Mouse (Mus musculus): ENCODE results near the gene Lrsam1. TPM values are rescaled to one million over a fixed set of nuclear protein-coding genes. Genes with fewer than 3 reads are reported as not detected.
"Not testable (repeated sequence)": the region's sequence is repeated elsewhere in the genome, so short reads cannot be mapped to it uniquely, and the experiment has no call there.

The Lrsam1 gene
- polyA plus RNA-seq (2015; fragmentation: Nextera tagmentation; extraction: Ambion mirVana) = 5.3 and 5.5 TPM in 2 replicates

DNA sequence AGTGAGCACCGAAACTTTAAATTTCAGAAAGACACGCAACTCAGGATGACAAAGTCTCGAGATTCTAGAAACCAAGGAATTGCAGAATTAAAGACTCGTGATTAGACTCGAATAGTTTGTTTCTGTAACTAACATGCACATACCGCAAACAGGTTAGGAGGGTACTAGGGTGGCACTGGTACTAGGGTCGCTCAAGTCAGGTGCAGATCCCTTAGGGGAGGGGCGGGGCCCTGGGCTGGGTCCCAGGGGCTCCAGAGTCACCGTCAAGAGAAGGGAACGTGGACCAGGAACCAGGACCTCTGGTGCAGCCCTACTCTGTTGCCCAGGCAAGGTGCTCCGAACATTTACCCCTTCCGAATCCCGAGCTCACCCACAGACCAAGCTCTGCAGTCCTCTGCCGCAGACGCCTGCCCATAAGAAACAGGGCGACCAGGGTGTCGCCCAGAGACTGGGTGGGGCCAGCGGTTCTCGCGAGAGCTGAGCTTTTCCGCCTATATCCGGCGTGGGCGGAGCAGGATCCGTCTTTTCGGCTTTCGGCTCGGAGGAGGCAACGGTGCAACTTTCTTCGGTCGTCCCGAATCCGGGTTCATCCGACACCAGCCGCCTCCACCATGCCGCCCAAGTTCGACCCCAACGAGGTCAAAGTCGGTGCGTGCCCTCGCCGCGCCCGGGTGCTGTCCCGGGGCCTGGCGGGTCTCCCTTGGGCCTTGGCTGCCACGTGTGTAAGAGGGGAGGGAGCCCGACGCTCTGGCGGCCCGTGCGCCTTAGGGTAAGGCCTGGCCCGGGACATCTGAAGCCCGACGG is at the start of gene Lrsam1, which contains the start of gene Rpl12:
Gene Lrsam1, minus strand, starts transcription at position 423 of the 804 bp plus-strand sequence.
Gene Rpl12, plus strand, starts transcription at position 368 of the 804 bp plus-strand sequence.
- H3K9ac ChIP-seq (ENCODE audit: low read length) = peak within 1 kb of the TSS; percentile 93
- no peak for TF ChIP-seq CTCF (IDR thresholded peaks at IDR 0.05; ENCODE audit: low read depth)
- TF ChIP-seq EP300 (optimal IDR thresholded peaks at IDR 0.05) = peak; percentile 99
- peak within 1 kb of the TSS; percentile 67 for H3K4me3 ChIP-seq (ENCODE audit: low read depth, low read length)
- ATAC-seq (ENCODE audit: low FRiP score, low TSS enrichment) = peak; percentile 92
- H3K36me3 ChIP-seq (ENCODE audit: control insufficient read depth, insufficient read depth, low read length) = peaks cover 11% of the 10 kb centered on the region
- DNase-seq (ENCODE audit: low spot score) = peak; percentile 95
- H3K9me3 ChIP-seq (ENCODE audit: control insufficient read depth, low read length) = no peaks in the 10 kb centered on the region
- 2% methylated on average over 54 of the region's 55 CpGs for WGBS
- H3K4me1 ChIP-seq (replicated peaks; ENCODE audit: control insufficient read depth, insufficient read depth) = peaks cover 3% of the 10 kb centered on the region; the same call in 1 of the 2 replicates
- H3K27me3 ChIP-seq (ENCODE audit: control insufficient read depth, insufficient read depth, low read length) = no peaks in the 10 kb centered on the region
- H3K4me2 ChIP-seq (replicated peaks; ENCODE audit: low read depth) = peak within 1 kb of the TSS; percentile 89
- H3K27ac ChIP-seq (replicated peaks) = peak within 1 kb of the TSS; percentile 92

DNA sequence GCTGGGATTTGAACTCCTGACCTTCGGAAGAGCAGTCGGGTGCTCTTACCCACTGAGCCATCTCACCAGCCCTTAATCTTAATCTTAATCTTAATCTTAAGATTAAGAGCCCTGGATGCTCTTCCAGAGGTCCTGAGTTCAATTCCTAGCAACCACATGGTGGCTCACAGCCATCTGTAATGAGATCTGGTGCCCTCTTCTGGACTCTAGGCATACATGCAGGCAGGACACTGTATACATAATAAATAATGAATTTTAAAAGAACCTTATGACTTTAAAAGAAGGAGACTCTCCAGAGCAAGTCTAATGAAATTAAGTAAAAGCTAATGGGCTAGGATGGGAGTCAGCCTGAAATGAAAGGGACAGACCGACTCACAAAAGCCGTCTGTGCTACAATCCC is 47.6 kb upstream of the Lrsam1 start:
- not testable (repeated sequence) for H3K36me3 ChIP-seq (ENCODE audit: control insufficient read depth, insufficient read depth, low read length); H3K4me1 ChIP-seq (replicated peaks; ENCODE audit: control insufficient read depth, insufficient read depth); H3K27me3 ChIP-seq (ENCODE audit: control insufficient read depth, insufficient read depth, low read length); H3K4me2 ChIP-seq (replicated peaks; ENCODE audit: low read depth); ATAC-seq (ENCODE audit: low FRiP score, low TSS enrichment); H3K27ac ChIP-seq (replicated peaks); H3K9me3 ChIP-seq (ENCODE audit: control insufficient read depth, low read length); H3K4me3 ChIP-seq (ENCODE audit: low read depth, low read length); DNase-seq (ENCODE audit: low spot score); H3K9ac ChIP-seq (ENCODE audit: low read length)
- peak; percentile 57 for TF ChIP-seq CTCF (IDR thresholded peaks at IDR 0.05; ENCODE audit: low read depth)
- 87% methylated on average over 4 of the region's 4 CpGs for WGBS

DNA sequence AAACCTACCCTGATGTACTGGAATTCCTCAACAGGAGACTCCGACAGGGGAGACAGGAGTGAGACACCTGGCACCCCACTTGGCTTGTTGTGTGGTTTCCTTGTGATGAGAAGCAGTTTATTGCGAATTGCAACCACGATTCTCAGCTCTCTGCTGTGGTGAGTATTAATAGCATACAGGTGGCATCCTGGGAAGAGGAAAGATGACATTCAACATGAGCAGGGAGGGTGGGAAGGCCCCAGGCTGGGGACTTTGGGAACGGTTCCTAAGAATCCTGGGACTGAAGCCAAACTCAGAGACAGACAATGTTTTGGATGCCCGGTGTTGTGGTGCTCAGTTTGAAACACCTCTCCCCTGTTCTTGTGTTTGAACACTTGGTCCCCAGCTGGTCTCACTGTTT is 43.6 kb upstream of the Lrsam1 start:
- H3K27me3 ChIP-seq (ENCODE audit: control insufficient read depth, insufficient read depth, low read length) = no peaks in the 10 kb centered on the region
- H3K27ac ChIP-seq (replicated peaks) = no peak overlapping the region
- no peaks in the 10 kb centered on the region for H3K4me1 ChIP-seq (replicated peaks; ENCODE audit: control insufficient read depth, insufficient read depth)
- 64% methylated on average over 5 of the region's 5 CpGs for WGBS
- no peaks in the 10 kb centered on the region for H3K9me3 ChIP-seq (ENCODE audit: control insufficient read depth, low read length)
- no peaks in the 10 kb centered on the region for H3K36me3 ChIP-seq (ENCODE audit: control insufficient read depth, insufficient read depth, low read length)
- ATAC-seq (ENCODE audit: low FRiP score, low TSS enrichment) (no peak), DNase-seq (ENCODE audit: low spot score) (no peak)
- no peak overlapping the region for H3K4me3 ChIP-seq (ENCODE audit: low read depth, low read length)
- TF ChIP-seq EP300 (optimal IDR thresholded peaks at IDR 0.05) (no peak), CTCF (IDR thresholded peaks at IDR 0.05; ENCODE audit: low read depth) (no peak)
- no peak overlapping the region for H3K4me2 ChIP-seq (replicated peaks; ENCODE audit: low read depth)
- H3K9ac ChIP-seq (ENCODE audit: low read length) = no peak overlapping the region

DNA sequence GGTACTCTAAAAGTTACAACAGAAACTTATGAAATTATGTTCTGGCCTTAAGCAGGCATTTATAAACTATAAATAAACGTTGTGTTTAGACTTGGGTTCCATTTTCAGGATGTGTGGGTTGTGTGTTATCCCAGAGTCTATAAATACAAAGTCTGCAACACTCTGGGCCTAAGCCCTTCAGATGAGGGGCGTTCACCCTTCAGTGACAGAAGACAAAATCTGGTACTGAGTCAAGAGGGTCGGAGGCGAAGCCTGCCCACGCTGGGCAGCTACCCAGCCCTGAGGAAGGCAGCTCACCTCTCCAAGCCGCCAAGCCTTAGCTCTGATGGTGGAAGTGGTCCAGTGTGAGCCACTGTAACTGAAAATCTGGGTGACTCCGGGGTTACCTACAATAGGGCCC is 40.7 kb upstream of the Lrsam1 start:
- Histone ChIP-seq H3K9ac (ENCODE audit: low read length) (no peak overlapping the region), H3K4me2 (replicated peaks; ENCODE audit: low read depth) (no peak overlapping the region), H3K27me3 (ENCODE audit: control insufficient read depth, insufficient read depth, low read length) (no peaks in the 10 kb centered on the region), H3K4me1 (replicated peaks; ENCODE audit: control insufficient read depth, insufficient read depth) (no peaks in the 10 kb centered on the region), H3K9me3 (ENCODE audit: control insufficient read depth, low read length) (no peaks in the 10 kb centered on the region), H3K4me3 (ENCODE audit: low read depth, low read length) (no peak overlapping the region), H3K27ac (replicated peaks) (no peak overlapping the region), H3K36me3 (ENCODE audit: control insufficient read depth, insufficient read depth, low read length) (no peaks in the 10 kb centered on the region)
- WGBS = 83% methylated on average over 7 of the region's 7 CpGs
- ATAC-seq (ENCODE audit: low FRiP score, low TSS enrichment) (no peak), DNase-seq (ENCODE audit: low spot score) (no peak)
- TF ChIP-seq CTCF (IDR thresholded peaks at IDR 0.05; ENCODE audit: low read depth) = no peak

DNA sequence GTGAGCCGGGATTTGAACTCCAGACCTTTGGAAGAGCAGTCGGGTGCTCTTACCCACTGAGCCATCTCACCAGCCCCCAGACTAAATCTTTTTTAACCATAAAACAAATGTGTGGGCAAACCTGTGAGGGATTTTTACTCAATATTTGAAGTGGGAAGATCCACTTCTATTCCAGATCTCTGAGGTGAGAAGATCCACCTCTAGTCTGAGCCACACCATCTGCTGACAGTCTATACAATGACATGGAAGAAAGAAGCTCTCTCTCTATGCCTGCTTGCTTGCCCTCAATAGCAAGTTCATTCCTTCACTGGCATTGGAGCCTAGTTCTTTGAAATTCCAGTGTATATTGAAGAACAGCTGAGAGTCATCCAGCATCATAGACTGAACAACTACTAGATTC is 38.3 kb upstream of the Lrsam1 start:
- no peak overlapping the region for H3K4me3 ChIP-seq (ENCODE audit: low read depth, low read length)
- 79% methylated on average over 2 of the region's 2 CpGs for WGBS
- no peaks in the 10 kb centered on the region for H3K36me3 ChIP-seq (ENCODE audit: control insufficient read depth, insufficient read depth, low read length)
- no peak overlapping the region for H3K9ac ChIP-seq (ENCODE audit: low read length)
- H3K4me1 ChIP-seq (replicated peaks; ENCODE audit: control insufficient read depth, insufficient read depth) = no peaks in the 10 kb centered on the region
- ATAC-seq (ENCODE audit: low FRiP score, low TSS enrichment) (no peak), DNase-seq (ENCODE audit: low spot score) (no peak)
- no peak overlapping the region for H3K27ac ChIP-seq (replicated peaks)
- TF ChIP-seq EP300 (optimal IDR thresholded peaks at IDR 0.05) (no peak), CTCF (IDR thresholded peaks at IDR 0.05; ENCODE audit: low read depth) (no peak)
- H3K27me3 ChIP-seq (ENCODE audit: control insufficient read depth, insufficient read depth, low read length) = no peaks in the 10 kb centered on the region
- no peak overlapping the region for H3K4me2 ChIP-seq (replicated peaks; ENCODE audit: low read depth)
- H3K9me3 ChIP-seq (ENCODE audit: control insufficient read depth, low read length) = no peaks in the 10 kb centered on the region

DNA sequence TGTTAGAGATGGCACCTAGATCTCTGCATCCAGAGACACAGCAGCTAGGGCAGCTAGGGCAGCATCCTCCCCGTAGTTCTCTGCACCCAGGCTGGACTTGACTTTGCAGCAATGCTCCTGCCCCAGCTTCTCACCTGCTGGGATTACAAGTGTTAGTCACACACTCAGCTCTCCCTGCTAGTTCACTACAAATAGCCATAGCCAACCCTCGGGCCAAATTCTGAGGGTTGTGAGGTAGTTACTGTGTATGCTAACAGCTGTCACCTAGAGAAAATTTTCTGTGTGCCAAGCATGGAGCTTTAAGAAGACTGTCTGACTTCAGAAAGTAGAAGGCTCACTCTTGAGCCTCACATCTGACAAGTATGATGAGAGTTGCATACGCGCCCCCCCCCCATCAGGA is 36.4 kb upstream of the Lrsam1 start:
- ATAC-seq (ENCODE audit: low FRiP score, low TSS enrichment) = no peak
- DNase-seq (ENCODE audit: low spot score) = no peak
- H3K27me3 ChIP-seq (ENCODE audit: control insufficient read depth, insufficient read depth, low read length) = no peaks in the 10 kb centered on the region
- H3K9me3 ChIP-seq (ENCODE audit: control insufficient read depth, low read length) = no peaks in the 10 kb centered on the region
- H3K36me3 ChIP-seq (ENCODE audit: control insufficient read depth, insufficient read depth, low read length) = no peaks in the 10 kb centered on the region
- no peaks in the 10 kb centered on the region for H3K4me1 ChIP-seq (replicated peaks; ENCODE audit: control insufficient read depth, insufficient read depth)
- TF ChIP-seq EP300 (optimal IDR thresholded peaks at IDR 0.05) (no peak), CTCF (IDR thresholded peaks at IDR 0.05; ENCODE audit: low read depth) (no peak)
- H3K9ac ChIP-seq (ENCODE audit: low read length) = no peak overlapping the region
- 86% methylated on average over 4 of the region's 4 CpGs for WGBS
- H3K4me3 ChIP-seq (ENCODE audit: low read depth, low read length) = no peak overlapping the region
- H3K27ac ChIP-seq (replicated peaks) = no peak overlapping the region
- no peak overlapping the region for H3K4me2 ChIP-seq (replicated peaks; ENCODE audit: low read depth)
